Mouse (Mus musculus) fat pad, adult 2 months (tissue): Measurements from ENCODE around the gene Zfy2.

ENCODE experiments used
- DNase-seq: peaks from one replicate; pipeline ENCODE4 v3.0.0-alpha.2; 2011; ENCODE audit warnings: low read depth, low spot score; ENCODE audit errors: extremely low read depth

Gene Zfy2

DNA sequence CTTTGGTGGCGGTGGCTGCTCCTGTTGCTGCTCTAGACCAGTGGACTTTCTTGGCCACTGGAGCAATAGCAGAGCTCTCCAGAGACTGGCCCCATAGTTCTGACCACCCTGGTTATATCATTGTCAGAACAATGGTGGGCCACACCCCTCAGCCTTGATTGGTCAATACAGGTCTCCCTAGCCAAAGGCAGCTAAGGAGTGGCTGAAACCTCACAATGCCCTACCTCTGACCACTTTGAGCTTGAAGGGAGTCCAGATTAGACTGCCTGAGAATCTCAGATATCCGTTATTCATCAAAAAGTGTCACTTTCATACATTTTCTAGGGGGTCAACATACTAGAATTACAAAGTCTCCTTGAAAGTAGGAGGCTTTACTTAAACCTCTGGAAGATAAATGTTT lies at the start of gene Zfy2:
Gene Zfy2, minus strand, starts transcription at position 101 of the 400 bp plus-strand sequence.
- DNase-seq, result no peak
